Mouse (Mus musculus): Measurements from ENCODE around the gene Thada.
"Not testable (repeated sequence)": the region's sequence is repeated elsewhere in the genome, so short reads cannot be mapped to it uniquely, and the experiment has no call there.

Gene Thada

GRCm38 (mm10) chr17:84341686-84342085 is 124.3 kb downstream of the Thada start:
- DNase-seq: peak; percentile 39

GRCm38 (mm10) chr17:84340574-84340973 is 125.4 kb downstream of the Thada start:
- DNase-seq: no peak

- no peak for DNase-seq
Observed at GRCm38 (mm10) chr17:84335996-84336395, 130.0 kb downstream of the Thada start.

DNA sequence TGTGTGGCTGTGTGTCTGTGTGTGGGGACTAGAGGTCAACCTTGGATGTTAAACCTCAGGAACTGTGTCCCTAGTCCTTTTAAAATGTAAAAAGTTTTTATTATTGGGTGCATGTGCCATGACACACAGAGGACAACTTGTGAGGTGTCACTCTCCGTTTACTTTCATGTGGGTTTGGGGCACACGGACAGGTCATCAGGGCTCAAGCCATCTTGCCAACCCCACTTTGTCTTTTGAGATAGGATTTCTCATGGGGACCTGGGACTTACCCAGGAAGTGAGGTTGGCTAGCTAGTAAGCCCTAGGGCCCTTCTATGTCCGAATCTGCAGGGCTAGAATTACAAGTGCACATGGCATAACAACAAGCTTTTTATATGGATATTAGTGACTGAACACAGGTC is 130.9 kb downstream of the Thada start:
- DNase-seq: no peak

DNA sequence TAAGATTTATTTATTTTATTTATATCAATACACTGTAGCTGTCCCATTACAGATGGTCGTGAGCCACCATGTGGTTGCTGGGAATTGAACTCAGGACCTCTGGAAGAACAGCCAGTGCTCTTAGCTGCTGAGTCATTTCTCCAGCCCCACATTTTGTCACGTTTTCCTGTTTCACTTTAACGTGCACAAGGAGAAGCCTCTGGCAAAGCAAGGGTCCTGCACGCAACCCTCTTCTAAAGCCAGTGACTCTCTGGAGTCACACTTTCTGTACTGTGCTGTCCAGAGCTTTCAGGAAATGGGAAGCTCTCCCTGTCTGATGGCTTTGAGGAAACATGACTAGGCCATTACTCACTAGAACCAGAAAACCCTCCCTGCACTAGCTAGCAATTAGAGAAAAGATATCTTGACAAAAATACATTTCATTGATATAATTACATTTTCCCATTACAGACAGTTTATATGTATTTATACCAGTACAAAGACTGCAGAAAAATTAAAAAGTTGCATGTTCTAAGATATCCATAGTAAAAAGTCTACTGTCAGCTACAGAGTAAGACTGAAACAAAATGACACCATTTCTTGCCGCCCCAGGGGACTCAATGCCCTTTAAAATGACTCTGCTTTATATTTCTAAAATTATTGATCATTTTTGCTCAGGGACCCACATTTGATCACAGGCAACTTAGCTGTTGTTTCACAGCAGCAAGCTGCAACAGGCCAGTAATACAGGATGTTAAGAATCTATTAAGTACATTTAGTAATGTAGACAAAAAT is 131.6 kb downstream of the Thada start:
- no peak for DNase-seq

GRCm38 (mm10) chr17:84332940-84333339 is 133.1 kb downstream of the Thada start:
- peak; percentile 33 for DNase-seq

DNA sequence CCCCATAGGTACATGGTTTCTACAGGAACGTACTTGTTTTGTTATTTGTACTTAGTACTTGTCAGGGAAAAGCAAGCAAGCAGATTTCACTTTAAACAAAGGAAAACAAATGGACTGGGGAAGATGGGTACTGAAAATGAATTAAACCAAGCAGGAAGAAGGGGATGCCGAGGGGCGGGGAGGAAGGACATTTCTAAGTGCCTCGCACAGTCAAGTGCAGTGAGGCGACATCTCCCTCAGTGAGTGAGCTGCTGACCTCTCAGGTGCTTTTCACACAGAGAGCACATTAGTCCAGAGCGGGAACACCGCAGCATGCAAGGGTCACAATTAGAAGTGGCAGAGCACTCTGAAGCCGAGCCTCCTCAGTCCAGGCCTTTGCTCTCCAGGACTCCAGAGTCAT is 135.0 kb downstream of the Thada start:
- DNase-seq: no peak

- no peak for DNase-seq
Observed at GRCm38 (mm10) chr17:84330506-84330905, 135.5 kb downstream of the Thada start.

DNA sequence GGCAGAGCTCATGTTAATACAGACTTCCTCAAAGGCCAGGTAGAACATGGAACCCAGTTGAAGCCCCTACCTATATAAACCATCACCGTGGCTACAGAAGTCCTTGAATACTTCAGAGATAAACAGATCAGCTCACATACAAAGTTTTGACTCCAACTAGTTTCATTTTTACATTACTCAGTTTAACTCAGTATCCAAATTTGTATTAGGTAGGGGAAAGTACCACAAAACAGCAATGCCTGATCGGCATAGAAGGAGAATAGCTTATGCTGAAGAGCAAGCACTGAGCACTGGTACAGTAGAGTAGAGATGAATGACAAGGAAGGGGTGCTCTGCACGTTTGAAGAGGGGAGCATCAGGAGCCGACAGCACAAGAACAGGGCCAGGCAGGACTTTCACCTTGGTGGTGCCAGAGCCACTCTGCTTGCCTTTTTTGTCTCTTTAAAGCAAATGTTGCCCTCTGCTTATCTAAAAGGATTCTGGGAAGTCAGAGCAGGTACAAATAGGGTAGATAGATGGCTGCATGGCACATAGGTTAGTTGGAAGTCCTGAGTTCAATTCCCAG is 136.0 kb downstream of the Thada start:
- no peak for DNase-seq

- no peak for DNase-seq
Observed at GRCm38 (mm10) chr17:84328526-84328925, 137.5 kb downstream of the Thada start.

DNA sequence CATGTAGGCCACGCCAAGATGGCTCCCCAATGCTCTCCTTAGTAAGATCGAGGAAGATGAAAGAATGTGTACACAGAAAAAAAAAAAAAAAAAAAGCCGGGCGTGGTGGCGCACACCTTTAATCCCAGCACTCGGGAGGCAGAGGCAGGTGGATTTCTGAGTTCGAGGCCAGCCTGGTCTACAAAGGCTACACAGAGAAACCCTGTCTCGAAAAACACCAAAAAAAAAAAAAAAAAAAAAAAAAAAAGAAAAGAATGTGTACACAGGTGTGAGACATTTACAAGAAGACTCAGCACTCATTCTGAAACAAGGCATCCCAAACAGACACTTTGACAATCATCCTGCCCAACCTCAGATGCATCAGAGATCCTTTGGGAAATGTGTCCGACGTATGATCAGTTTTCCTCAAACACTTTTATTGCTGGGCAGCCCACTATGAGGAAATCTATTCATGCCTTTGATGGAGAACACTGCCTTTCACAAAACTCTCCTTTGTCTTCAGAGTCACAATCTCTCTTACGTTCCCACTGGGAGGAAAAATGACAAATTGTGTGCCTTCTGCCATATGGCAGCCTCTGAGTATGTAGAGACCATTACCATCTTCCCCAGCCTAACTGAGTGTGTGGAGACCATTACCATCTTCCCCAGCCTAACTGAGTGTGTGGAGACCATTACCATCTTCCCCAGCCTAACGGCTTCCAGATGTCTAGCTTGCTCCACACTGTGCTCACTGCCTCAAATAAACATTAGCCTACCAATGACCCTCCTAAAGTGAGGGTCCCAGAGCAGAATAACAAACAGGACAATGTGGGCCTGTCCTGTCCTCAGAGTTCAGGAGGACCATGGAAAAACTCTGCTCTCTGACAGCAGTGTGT is 138.7 kb downstream of the Thada start:
- no peak for DNase-seq

GRCm38 (mm10) chr17:84322176-84322575 is 143.8 kb downstream of the Thada start:
- no peak for DNase-seq

DNA sequence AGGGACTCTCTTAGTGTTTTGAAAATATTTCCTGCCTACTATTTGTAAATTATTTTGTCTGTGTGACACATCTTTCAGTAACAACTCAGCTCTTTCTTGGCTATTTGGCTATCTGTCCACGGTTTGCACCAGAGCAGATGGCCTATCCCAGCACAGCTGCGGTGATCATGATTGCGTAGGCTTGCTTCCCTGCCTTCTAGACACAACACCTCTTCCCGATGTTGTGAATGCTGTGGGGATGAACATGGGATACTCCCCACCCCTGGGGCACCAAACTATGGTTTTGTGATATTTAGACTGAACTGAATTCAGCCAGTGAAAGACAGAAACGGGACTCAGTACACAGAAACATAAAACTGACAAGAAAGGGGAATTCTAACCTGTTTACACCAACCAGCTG is 144.7 kb downstream of the Thada start:
- peak; percentile 41 for DNase-seq

GRCm38 (mm10) chr17:84320576-84320975 is 145.4 kb downstream of the Thada start:
- peak; percentile 64 for DNase-seq

DNA sequence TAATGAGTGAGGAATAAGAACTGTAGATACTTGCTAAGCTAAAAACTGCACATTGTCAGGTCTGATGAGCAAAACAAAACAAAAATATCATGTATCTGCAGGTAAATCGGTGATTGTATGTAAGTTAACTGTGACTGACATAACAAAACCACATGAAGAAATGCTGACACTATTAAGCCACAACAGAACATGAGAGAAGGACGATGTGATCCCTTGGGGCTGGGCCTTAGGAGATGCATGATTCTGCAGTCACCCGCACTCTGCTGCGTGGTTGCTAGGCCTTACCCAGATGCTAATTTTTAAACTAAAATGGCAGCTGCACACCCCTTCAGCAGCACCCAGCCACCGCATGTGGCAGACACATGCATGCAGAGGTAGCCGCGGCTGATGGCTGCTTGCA is 151.7 kb downstream of the Thada start:
- DNase-seq: no peak

GRCm38 (mm10) chr17:84313494-84313893 is 152.5 kb downstream of the Thada start:
- DNase-seq: peak; percentile 59

GRCm38 (mm10) chr17:84306151-84306550 is 159.9 kb downstream of the Thada start:
- peak; percentile 42 for DNase-seq

- no peak for DNase-seq
Observed at GRCm38 (mm10) chr17:84305074-84305473, 160.9 kb downstream of the Thada start.

DNA sequence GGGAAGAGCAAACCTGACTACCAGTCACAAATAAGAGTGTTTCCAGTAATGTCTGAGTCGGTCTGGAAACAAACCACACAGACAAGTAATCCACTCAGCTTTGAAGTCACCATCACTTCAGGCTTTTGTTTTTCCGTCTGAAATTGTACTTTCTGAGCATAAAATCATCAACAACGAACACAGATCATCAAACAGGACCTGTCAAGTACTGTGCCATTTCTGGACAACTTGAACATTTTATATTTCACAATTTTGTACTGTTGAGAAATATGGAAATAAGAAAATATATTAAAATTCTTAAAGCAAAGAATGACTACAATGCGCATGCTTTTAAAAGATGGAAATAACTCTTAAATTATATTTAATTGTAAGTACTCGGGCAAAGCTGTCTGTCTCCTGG is 161.9 kb downstream of the Thada start:
- no peak for DNase-seq

DNA sequence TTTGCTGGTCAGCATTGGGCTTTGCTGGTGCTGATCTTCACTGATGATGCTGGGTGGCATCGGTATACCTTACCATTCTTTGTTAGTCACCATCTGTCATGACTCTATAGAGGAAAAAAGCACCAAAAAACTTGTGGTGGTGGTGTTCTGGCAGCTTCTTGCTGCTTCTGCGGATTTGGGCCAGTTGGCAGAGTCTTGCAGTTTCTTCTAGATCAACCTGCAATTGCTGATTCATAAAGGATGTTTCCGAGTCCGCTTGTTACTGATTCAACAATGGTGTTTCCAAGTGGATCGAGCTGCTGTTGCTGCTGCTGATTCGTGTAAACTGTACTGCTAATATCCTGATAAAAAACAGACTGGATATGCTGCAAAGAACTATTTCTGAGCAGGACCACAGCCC is 168.0 kb downstream of the Thada start:
- DNase-seq: no peak

- DNase-seq: no peak
Observed at GRCm38 (mm10) chr17:84293221-84293620, 172.8 kb downstream of the Thada start.

- not testable (repeated sequence) for DNase-seq
Observed at GRCm38 (mm10) chr17:84291228-84291627, 174.8 kb downstream of the Thada start.

DNA sequence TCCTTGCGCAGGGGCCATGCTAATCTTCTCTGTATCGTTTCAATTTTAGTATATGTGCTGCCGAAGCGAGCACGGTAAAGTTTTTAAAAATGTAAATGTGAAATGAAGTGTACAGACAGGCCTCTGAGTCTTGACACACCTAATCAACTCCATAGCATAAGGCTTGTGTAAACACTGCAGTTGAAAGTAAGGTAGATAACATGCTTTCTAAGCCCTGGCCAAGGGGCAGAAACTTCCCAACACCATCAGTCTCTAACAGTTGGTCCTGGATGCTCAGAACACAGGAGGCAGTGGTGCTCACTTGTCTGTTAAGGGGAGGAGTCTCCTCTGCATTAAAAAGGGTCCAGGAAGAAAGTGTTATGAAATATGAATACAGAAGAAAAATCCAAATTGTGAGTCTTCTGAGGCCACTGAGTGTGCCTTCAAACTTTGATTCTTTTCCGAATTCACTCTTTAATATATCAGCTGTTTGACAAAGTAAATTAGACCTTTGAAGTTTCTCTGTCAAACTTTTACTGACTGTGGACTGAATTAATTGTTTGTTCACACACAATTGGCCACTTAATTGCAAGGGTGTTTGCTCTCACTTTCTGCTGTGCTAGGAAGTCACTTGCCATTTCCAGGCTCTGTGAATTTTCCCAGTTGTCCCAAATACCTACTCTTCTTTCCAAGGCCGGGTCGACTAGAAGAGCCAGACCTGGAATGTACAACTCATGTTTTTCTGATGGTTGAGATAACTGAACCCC is 178.2 kb downstream of the Thada start:
- no peak for DNase-seq
